Mouse (Mus musculus) liver, adult 2 months (tissue): ENCODE measurements around the gene Pik3c2g.

Experiments
- CTCF ChIP-seq: fragments of 200-500 bp; IDR thresholded peaks from 2 replicates; pipeline ENCODE4 v1.5.1; 2011; ENCODE audit warnings: low read depth, low read length, control low read depth
- POLR2A ChIP-seq: fragments of 200-500 bp; IDR thresholded peaks from 2 replicates; pipeline ENCODE4 v1.6.1; 2011; ENCODE audit warnings: low read length, control low read depth; ENCODE audit not compliant: insufficient read depth; ENCODE audit errors: extremely low read depth

DNA sequence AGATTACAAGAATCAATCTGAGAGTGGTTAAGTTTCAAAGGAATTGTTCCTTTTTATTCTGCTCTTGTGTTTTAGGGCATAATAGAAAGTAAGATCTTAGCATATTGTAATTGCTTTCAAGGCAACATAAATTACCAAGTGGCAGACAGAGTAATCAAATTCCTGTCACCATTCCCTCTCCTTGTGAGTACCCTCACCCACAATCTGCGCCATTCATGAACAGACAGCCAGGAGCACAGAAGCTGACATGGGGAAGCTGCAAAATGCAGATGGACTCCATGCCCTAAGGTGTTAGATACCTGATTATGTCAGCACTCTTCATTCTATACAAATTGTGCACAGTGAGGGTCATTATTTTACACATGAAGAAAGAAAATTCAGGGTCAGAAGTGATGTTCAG is 255.6 kb downstream of the Pik3c2g start:
- TF ChIP-seq CTCF = no peak
- TF ChIP-seq POLR2A = no peak
